Mouse (Mus musculus) layer of hippocampus, adult 2 months (tissue): Measurements from ENCODE around the gene Sema5b. TPM values are rescaled to one million over a fixed set of nuclear protein-coding genes. Genes with fewer than 3 reads are reported as not detected.

Experiments used
- DNase-seq, 2 experiments: peaks; one replicate each; pipeline ENCODE4 v3.0.0; 2022; ENCODE audit warnings: low spot score in 2 of 2
- H3K27ac ChIP-seq: fragments of 200-600 bp; 2 replicates; pipeline ENCODE4 v1.8.1; 2022
- H3K4me3 ChIP-seq: fragments of 200-600 bp; 2 replicates; pipeline ENCODE4 v1.8.1; 2022; ENCODE audit warnings: mild to moderate bottlenecking
- CTCF ChIP-seq: fragments of 200-600 bp; conservative IDR thresholded peaks from 2 replicates; pipeline ENCODE4 v1.8.1; 2022; ENCODE audit warnings: antibody characterized with exemption, mild to moderate bottlenecking, moderate library complexity
- total RNA-seq, 2 experiments: library from RNA; stranded (reverse); gene quantifications; 2 replicates each; pipeline ENCODE4 v1.2.3; 2021

The Sema5b gene
- total RNA-seq, 2 experiments from 2014 or later, result 18.3 to 19.7 TPM

- DNase-seq, result no peak
- TF ChIP-seq CTCF, result no peak
- H3K4me3 ChIP-seq, result no peak overlapping the region
These were observed 92.1 kb downstream of the Sema5b start for GRCm38 (mm10) chr16:35633058-35633457.

GRCm38 (mm10) chr16:35634971-35635370 is 94.0 kb downstream of the Sema5b start:
- DNase-seq, result no peak
- Histone ChIP-seq H3K4me3 (no peak overlapping the region), H3K27ac (no peak overlapping the region)
- no peak for TF ChIP-seq CTCF

More at GRCm38 (mm10) chr16:35633058-35633457, 92.1 kb downstream of the Sema5b start:
- H3K27ac ChIP-seq, result no peak overlapping the region

GRCm38 (mm10) chr16:35639505-35639904 is 98.6 kb downstream of the Sema5b start:
- no peak for TF ChIP-seq CTCF
- Histone ChIP-seq H3K27ac (no peak overlapping the region), H3K4me3 (no peak overlapping the region)
- DNase-seq, result no peak

GRCm38 (mm10) chr16:35648862-35649261 is 107.9 kb downstream of the Sema5b start:
- Histone ChIP-seq H3K4me3 (no peak overlapping the region), H3K27ac (no peak overlapping the region)
- no peak for DNase-seq
- no peak for TF ChIP-seq CTCF

GRCm38 (mm10) chr16:35652206-35652605 is 111.3 kb downstream of the Sema5b start:
- TF ChIP-seq CTCF, result no peak
- Histone ChIP-seq H3K27ac (no peak overlapping the region), H3K4me3 (no peak overlapping the region)
- DNase-seq, result no peak

GRCm38 (mm10) chr16:35652706-35653105 is 111.8 kb downstream of the Sema5b start:
- no peak for TF ChIP-seq CTCF
- no peak overlapping the region for H3K4me3 ChIP-seq
- H3K27ac ChIP-seq, result no peak overlapping the region
- no peak for DNase-seq

GRCm38 (mm10) chr16:35653951-35654350 is 113.0 kb downstream of the Sema5b start:
- Histone ChIP-seq H3K4me3 (no peak overlapping the region), H3K27ac (no peak overlapping the region)
- no peak for TF ChIP-seq CTCF
- DNase-seq, result no peak

GRCm38 (mm10) chr16:35660222-35660621 is 119.3 kb downstream of the Sema5b start:
- Histone ChIP-seq H3K27ac (no peak overlapping the region), H3K4me3 (no peak overlapping the region)
- DNase-seq, result no peak
- no peak for TF ChIP-seq CTCF

GRCm38 (mm10) chr16:35663831-35664414 is 123.0 kb downstream of the Sema5b start:
- no peak for DNase-seq
- Histone ChIP-seq H3K4me3 (no peak overlapping the region), H3K27ac (no peak overlapping the region)
- no peak for TF ChIP-seq CTCF

GRCm38 (mm10) chr16:35664847-35665246 is 123.9 kb downstream of the Sema5b start:
- H3K4me3 ChIP-seq, result no peak overlapping the region
- DNase-seq, result no peak
- no peak for TF ChIP-seq CTCF
- H3K27ac ChIP-seq, result no peak overlapping the region

GRCm38 (mm10) chr16:35677511-35678113 is 136.7 kb downstream of the Sema5b start:
- no peak for DNase-seq
- TF ChIP-seq CTCF, result no peak
- H3K27ac ChIP-seq, result no peak overlapping the region
- H3K4me3 ChIP-seq, result no peak overlapping the region

- H3K4me3 ChIP-seq, result no peak overlapping the region
- no peak overlapping the region for H3K27ac ChIP-seq
- no peak for TF ChIP-seq CTCF
- no peak for DNase-seq
These were observed 137.5 kb downstream of the Sema5b start for GRCm38 (mm10) chr16:35678476-35678875.

- no peak for DNase-seq
- no peak for TF ChIP-seq CTCF
- Histone ChIP-seq H3K4me3 (no peak overlapping the region), H3K27ac (no peak overlapping the region)
These were observed 140.6 kb downstream of the Sema5b start for GRCm38 (mm10) chr16:35681327-35682108.
